Mouse (Mus musculus) central nervous system, embryonic 18 days (tissue): ENCODE measurements around the gene Phyhd1. TPM values are rescaled to one million over a fixed set of nuclear protein-coding genes. Genes with fewer than 3 reads are reported as not detected.

Experiments used
- polyA plus RNA-seq: library from polyadenylated mRNA; depleted of rRNA; stranded (reverse); fragments of >200 nt; gene quantifications from 2 replicates; pipeline ENCODE4 v1.2.3, GENCODE M21; 2012; rRNA removed

Gene Phyhd1
- 19.5 and 22.7 TPM in 2 replicates for polyA plus RNA-seq

GRCm38 (mm10) chr2:30265767-30266253 is at the start of gene Phyhd1:
Gene Phyhd1, plus strand, starts transcription at chr2:30266203.

GRCm38 (mm10) chr2:30237199-30237880 is 28.7 kb upstream of the Phyhd1 start, which contains the start of gene Lrrc8a:
Gene Lrrc8a, plus strand, starts transcription at chr2:30237715.

GRCm38 (mm10) chr2:30240267-30240666 is 25.7 kb upstream of the Phyhd1 start, which contains the start of gene Gm28035:
Gene Gm28035, plus strand, starts transcription at chr2:30240567.

GRCm38 (mm10) chr2:30280743-30281142 is 14.7 kb downstream of the Phyhd1 start, which contains the start of gene Gm28038:
Gene Gm28038, plus strand, starts transcription at chr2:30281043.

GRCm38 (mm10) chr2:30286192-30287026 is 20.4 kb downstream of the Phyhd1 start, which contains the start of the genes Dolk and Nup188:
Gene Dolk, minus strand, starts transcription at chr2:30286334.
Gene Nup188, plus strand, starts transcription at chr2:30286397.

Other genes starting within 250 kb of the Phyhd1 start
- 78.0 and 78.2 TPM in 2 replicates for gene Wdr34, start 217.3 kb upstream of the Phyhd1 start, polyA plus RNA-seq
- 240 and 244 TPM in 2 replicates for gene Set, start 208.8 kb upstream of the Phyhd1 start, polyA plus RNA-seq
- gene Pkn3, start 188.5 kb upstream of the Phyhd1 start, polyA plus RNA-seq = 2.5 and 3.6 TPM in 2 replicates
- 33.2 and 34.5 TPM in 2 replicates for gene Zdhhc12, start 172.6 kb upstream of the Phyhd1 start, polyA plus RNA-seq
- gene Zer1, start 141.6 kb upstream of the Phyhd1 start, polyA plus RNA-seq = 85.6 and 91.8 TPM in 2 replicates
- 65.5 and 66.5 TPM in 2 replicates for gene Tbc1d13, start 132.5 kb upstream of the Phyhd1 start, polyA plus RNA-seq
- gene Endog, start 94.7 kb upstream of the Phyhd1 start, polyA plus RNA-seq = 19.5 and 22.3 TPM in 2 replicates
- gene Spout1, start 87.7 kb upstream of the Phyhd1 start, polyA plus RNA-seq = 49.3 and 50.9 TPM in 2 replicates
- gene Kyat1, start 60.4 kb upstream of the Phyhd1 start, polyA plus RNA-seq = 28.2 and 29.4 TPM in 2 replicates
- 28.7 and 30.2 TPM in 2 replicates for gene Lrrc8a, start 28.5 kb upstream of the Phyhd1 start, polyA plus RNA-seq
- 15.4 and 20.4 TPM in 2 replicates for gene Gm28035, start 25.6 kb upstream of the Phyhd1 start, polyA plus RNA-seq
- gene Gm28038, start 14.8 kb downstream of the Phyhd1 start, polyA plus RNA-seq = not detected in 2 replicates
- 13.8 and 15.8 TPM in 2 replicates for gene Dolk, start 20.1 kb downstream of the Phyhd1 start, polyA plus RNA-seq
- 28.2 and 32.9 TPM in 2 replicates for gene Nup188, start 20.2 kb downstream of the Phyhd1 start, polyA plus RNA-seq
- 358 and 371 TPM in 2 replicates for gene Sh3glb2, start 93.1 kb downstream of the Phyhd1 start, polyA plus RNA-seq
- gene Miga2, start 98.0 kb downstream of the Phyhd1 start, polyA plus RNA-seq = 45.2 and 45.4 TPM in 2 replicates
- gene Dolpp1, start 126.1 kb downstream of the Phyhd1 start, polyA plus RNA-seq = 70.3 and 73.3 TPM in 2 replicates
- gene Crat, start 149.6 kb downstream of the Phyhd1 start, polyA plus RNA-seq = 28.6 and 30.9 TPM in 2 replicates
- 130 and 132 TPM in 2 replicates for gene Ptpa, start 149.8 kb downstream of the Phyhd1 start, polyA plus RNA-seq
- 15.8 and 18.3 TPM in 2 replicates for gene Ier5l, start 208.0 kb downstream of the Phyhd1 start, polyA plus RNA-seq